Mouse (Mus musculus) lung, postnatal 0 days (tissue): ENCODE results near the gene Dpep3.

Experiments used
- CTCF ChIP-seq: IDR thresholded peaks from 2 replicates; pipeline ENCODE4 v1.5.1; 2016; ENCODE audit warnings: antibody characterized with exemption, mild to moderate bottlenecking
- EP300 ChIP-seq: IDR thresholded peaks from 2 replicates; pipeline ENCODE4 v1.6.1; 2016; ENCODE audit warnings: antibody characterized with exemption, mild to moderate bottlenecking, control low read depth

DNA sequence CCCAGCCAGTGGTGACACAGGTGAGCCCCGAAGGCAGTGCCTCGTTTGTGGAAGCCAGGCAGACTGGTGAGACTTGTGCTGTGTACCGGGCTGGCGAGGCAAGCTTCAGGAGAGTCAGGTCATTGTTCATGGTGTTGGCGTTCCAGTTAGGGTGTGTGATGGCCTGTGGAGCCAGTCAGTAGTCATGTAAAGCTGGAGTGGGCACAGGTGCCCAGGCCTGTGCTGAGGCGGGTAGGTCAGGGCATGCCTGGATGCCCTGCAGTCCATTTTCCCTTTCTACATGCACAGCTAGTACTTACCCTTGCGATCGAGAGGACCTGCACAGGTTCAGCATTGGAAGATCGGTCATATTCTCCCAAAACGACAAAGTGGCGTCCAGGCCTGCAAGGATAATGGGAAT lies 46.7 kb downstream of the Dpep3 start:
- TF ChIP-seq CTCF (no peak), EP300 (no peak)
